Mouse (Mus musculus) urinary bladder, postnatal 0 days (tissue): ENCODE measurements around the gene Zxdc. TPM values are rescaled to one million over a fixed set of nuclear protein-coding genes. Genes with fewer than 3 reads are reported as not detected.

ENCODE experiments used
- polyA plus RNA-seq: library from polyadenylated mRNA; unstranded; fragments of >200 nt; fragmentation: Nextera tagmentation; extraction: Ambion mirVana; gene quantifications from 2 replicates; pipeline ENCODE4 v1.2.1, GENCODE M21; 2015

The Zxdc gene
- 4.3 and 4.8 TPM in 2 replicates for polyA plus RNA-seq

DNA sequence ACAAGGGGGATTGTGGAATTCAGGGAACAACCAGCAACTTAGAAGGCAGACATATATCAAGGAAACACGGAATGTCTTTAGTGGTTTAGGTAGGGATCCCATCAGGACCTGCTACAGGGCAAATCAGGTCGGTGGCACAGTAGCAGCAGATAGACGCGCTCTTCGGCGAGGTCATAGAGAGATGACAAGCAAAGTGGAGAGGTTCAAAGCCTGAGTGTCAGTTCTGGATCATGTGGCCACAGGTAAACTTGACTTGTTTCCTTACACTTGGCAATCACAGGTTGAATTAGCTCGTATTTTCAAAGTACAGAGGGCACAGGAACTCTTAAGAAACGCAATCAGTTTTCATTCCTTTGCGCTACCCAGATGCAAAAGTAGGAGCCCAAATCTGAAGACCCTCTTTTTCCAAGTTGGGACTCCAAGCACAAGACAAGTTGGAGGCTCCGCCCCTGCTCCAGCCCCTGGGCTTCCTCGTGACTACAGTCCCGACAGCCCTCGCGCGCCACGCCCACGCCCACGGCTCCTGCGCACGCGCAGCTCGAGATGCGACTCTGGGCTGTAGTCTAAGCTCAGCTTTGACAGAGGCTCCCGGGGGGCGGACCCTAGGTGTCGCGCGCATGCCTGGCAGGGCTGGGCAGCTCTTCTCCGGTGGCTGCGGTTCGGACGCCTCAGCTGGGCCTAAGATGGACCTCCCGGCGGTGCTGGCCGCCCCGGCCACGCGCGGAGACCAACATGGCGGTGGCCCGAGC lies at the start of gene Zxdc:
TSS of gene Zxdc (plus strand) at position 517 of the 749 bp plus-strand sequence.

DNA sequence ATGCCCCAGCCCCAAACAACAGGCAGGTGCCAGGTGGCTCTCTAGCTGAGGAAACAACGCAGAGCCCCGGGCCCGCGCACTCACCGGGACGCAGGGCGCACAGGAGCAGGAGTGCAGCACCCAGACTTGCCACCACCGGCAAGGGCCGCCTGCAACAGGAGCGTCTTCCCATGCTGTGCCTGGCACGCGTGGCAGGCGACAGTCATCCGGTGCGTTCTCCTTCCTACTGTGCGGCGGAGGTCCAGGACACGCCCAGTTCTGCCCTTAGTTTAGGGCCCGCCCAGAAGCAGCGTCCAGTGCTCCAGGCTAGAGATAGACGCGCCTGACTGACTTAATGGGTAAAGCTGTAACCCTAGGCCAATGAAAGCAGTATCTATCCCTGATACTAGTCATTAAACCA lies 44.3 kb upstream of the Zxdc start, which contains the start of gene Chst13:
TSS of gene Chst13 (minus strand) at position 195 of the 400 bp plus-strand sequence.

DNA sequence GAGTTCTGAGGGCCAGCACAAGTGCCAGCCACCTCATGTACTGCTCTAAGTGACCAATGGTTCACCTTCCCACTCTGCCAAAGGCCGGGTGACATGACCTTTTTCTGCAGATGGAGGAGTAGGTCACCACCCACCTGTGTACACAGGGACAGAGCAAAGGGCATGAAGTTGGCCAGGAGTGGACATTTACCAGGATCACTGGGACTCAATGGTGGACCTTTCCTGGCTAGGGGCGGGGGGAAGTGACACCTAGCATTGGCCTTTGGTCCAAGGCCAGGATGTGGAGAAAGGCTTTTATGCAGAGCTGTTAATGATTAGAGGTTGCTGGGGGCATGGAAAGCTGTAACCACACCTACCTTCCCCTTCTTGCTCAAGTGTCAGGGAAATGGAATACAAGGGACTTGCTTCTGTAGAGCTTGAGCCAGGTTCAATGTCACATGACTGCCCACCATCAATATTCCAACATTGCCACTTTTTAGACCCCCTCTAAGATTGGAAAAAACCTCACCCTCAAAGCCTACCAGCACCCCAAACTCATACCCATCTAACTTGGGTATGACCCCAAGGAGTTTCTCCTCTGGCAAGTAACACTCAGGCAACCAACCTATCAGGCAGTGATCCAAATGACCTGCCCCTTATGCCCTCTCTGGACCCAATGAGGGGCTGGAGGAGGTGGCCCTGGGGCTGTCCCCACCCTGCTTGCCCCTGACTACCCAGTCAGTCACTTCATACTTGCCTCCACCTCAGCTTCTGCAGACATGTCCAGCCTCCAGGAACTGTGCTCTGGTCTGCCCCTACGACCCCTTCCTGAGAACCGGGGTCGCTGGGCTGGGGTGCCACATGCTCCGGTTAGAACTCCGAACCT lies 36.5 kb upstream of the Zxdc start, which contains the start of gene Uroc1:
TSS of gene Uroc1 (plus strand) at position 724 of the 865 bp plus-strand sequence.

DNA sequence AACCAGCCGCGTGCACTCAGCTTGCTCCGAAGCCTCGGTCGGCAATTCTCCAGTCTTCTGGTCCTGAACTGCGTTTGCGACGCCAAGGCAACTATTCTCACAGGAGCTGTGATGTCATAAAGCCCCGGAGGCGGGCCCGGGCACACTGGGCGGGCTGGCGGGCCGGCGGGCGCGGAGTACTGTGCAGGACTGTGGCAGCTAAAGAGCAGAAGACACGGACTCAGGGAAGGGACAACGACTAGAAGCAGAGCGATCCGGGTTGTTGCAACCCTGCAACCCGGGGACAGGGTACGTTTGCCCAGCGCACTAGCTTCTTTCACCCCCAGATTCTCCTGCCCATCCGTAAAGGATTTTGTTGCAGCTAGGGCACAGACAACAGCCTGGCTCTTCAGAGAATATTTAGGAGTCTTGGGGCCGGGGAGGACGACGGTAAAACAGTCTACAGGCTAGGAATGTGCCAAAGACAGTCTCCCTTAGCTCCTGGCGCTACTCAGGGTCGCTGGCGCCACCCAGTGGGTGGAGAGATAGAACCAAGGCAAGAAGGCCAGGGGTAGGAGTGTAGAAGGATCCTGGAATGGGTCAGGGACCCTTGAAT lies 59.2 kb downstream of the Zxdc start, which contains the start of gene Cfap100:
TSS of gene Cfap100 (minus strand) at position 418 of the 595 bp plus-strand sequence.

Other genes starting within 250 kb of the Zxdc start
- gene Vmn1r51, start 246.9 kb upstream of the Zxdc start, polyA plus RNA-seq, result 0.05 TPM in 1 of 2 replicates, not detected in the other
- gene Vmn1r52, start 194.7 kb upstream of the Zxdc start, polyA plus RNA-seq, result not detected in 2 replicates
- gene V1ra8, start 166.7 kb upstream of the Zxdc start, polyA plus RNA-seq, result not detected in 2 replicates
- gene Vmn1r53, start 145.1 kb upstream of the Zxdc start, polyA plus RNA-seq, result not detected in 2 replicates
- not detected in 2 replicates for gene Vmn1r54, start 123.2 kb upstream of the Zxdc start, polyA plus RNA-seq
- not detected in 2 replicates for gene BC048671, start 68.3 kb upstream of the Zxdc start, polyA plus RNA-seq
- 0.07 TPM in 1 of 2 replicates, not detected in the other for gene Chst13, start 44.3 kb upstream of the Zxdc start, polyA plus RNA-seq
- 0.15 and 0.33 TPM in 2 replicates for gene Uroc1, start 36.2 kb upstream of the Zxdc start, polyA plus RNA-seq
- 0.76 TPM in 1 of 2 replicates, not detected in the other for gene Cfap100, start 59.3 kb downstream of the Zxdc start, polyA plus RNA-seq
- 3.2 and 3.8 TPM in 2 replicates for gene Klf15, start 93.1 kb downstream of the Zxdc start, polyA plus RNA-seq
- gene Aldh1l1, start 116.9 kb downstream of the Zxdc start, polyA plus RNA-seq, result 5.2 and 6.1 TPM in 2 replicates
- gene Slc41a3, start 235.2 kb downstream of the Zxdc start, polyA plus RNA-seq, result 5.8 and 5.9 TPM in 2 replicates